Mouse (Mus musculus) heart, embryonic 15.5 days (tissue): ENCODE results near the gene Il11. TPM values are rescaled to one million over a fixed set of nuclear protein-coding genes. Genes with fewer than 3 reads are reported as not detected.

Experiments
- ATAC-seq: fragments of 200-750 bp; cut with Nextera tagmentation; replicated peaks from 2 replicates; pipeline ENCODE4 v1.8.0; 2017; ENCODE audit warnings: low read depth, moderate TSS enrichment; ENCODE audit not compliant: insufficient number of reproducible peaks, insufficient read depth, low FRiP score
- H3K27ac ChIP-seq: fragments of 300-500 bp; sonication (generic); 2 replicates; pipeline ENCODE4 v1.5.1; 2015; ENCODE audit warnings: mild to moderate bottlenecking, inconsistent platforms
- H3K27me3 ChIP-seq: fragments of 300-500 bp; sonication (generic); 2 replicates; pipeline ENCODE4 v1.6.1; 2015; ENCODE audit warnings: inconsistent platforms
- H3K36me3 ChIP-seq: fragments of 300-500 bp; sonication (generic); 2 replicates; pipeline ENCODE4 v1.6.1; 2015; ENCODE audit warnings: mild to moderate bottlenecking, inconsistent platforms
- H3K4me1 ChIP-seq: fragments of 300-500 bp; sonication (generic); replicated peaks from 2 replicates; pipeline ENCODE4 v1.6.1; 2015; ENCODE audit warnings: inconsistent platforms
- H3K4me2 ChIP-seq: fragments of 300-500 bp; sonication (generic); 2 replicates; pipeline ENCODE4 v1.6.1; 2015; ENCODE audit warnings: inconsistent platforms, mild to moderate bottlenecking, moderate library complexity
- H3K4me3 ChIP-seq: fragments of 300-500 bp; sonication (generic); 2 replicates; pipeline ENCODE4 v1.5.1; 2015; ENCODE audit warnings: mild to moderate bottlenecking, inconsistent platforms
- H3K9ac ChIP-seq: fragments of 300-500 bp; sonication (generic); 2 replicates; pipeline ENCODE4 v1.6.1; 2015; ENCODE audit warnings: mild to moderate bottlenecking, inconsistent platforms
- H3K9me3 ChIP-seq: fragments of 300-500 bp; sonication (generic); replicated peaks from 2 replicates; pipeline ENCODE4 v1.6.1; 2016; ENCODE audit warnings: inconsistent platforms
- WGBS: fragments of 180-500 bp; shearing (Covaris S2); methylation state at CpG from one replicate; pipeline ENCODE4 v1.1.7; 2015; ENCODE audit warnings: mixed read lengths; 5-methylcytosine and 5-hydroxymethylcytosine counted together
- polyA plus RNA-seq: library from polyadenylated mRNA; unstranded; fragments of >200 nt; fragmentation: Nextera tagmentation; extraction: Ambion mirVana; gene quantifications from 2 replicates; pipeline ENCODE4 v1.2.1, GENCODE M21; 2015

Gene Il11
- polyA plus RNA-seq, 1 experiment from 2014 or later, result not detected

DNA sequence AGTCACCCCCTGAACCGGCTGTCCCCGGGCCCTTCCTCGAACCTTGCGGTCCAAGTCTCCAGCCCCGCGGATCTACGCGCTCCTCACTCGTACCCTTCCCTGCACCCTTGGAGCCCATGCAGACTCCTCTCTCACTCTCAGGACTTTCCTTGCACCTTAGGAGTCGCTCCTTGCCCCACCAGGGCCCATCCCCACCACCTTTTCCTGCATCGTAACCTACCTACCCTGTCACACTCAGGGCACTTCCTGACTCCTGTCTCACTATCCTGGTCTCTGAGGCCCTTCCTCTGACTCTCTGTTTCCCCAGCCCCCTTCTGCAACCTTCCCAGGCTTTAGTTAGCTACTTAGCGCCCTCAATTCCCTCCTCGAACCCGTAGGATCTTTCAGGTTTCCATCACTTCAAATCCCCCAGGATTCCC is 42.3 kb downstream of the Il11 start:
- H3K4me2 ChIP-seq, result peak overlapping the region; percentile 80
- peak overlapping the region; percentile 89 for H3K27ac ChIP-seq
- peak; percentile 4 for ATAC-seq
- H3K27me3 ChIP-seq, result no peaks in the 10 kb centered on the region
- peaks cover 28% of the 10 kb centered on the region for H3K4me1 ChIP-seq
- H3K9ac ChIP-seq, result peak overlapping the region; percentile 76
- peaks cover 9% of the 10 kb centered on the region; the same call in 1 of the 2 replicates for H3K36me3 ChIP-seq
- H3K4me3 ChIP-seq, result peak overlapping the region; percentile 68
- under 1% methylated on average over 14 of the region's 14 CpGs for WGBS
- no peaks in the 10 kb centered on the region for H3K9me3 ChIP-seq

DNA sequence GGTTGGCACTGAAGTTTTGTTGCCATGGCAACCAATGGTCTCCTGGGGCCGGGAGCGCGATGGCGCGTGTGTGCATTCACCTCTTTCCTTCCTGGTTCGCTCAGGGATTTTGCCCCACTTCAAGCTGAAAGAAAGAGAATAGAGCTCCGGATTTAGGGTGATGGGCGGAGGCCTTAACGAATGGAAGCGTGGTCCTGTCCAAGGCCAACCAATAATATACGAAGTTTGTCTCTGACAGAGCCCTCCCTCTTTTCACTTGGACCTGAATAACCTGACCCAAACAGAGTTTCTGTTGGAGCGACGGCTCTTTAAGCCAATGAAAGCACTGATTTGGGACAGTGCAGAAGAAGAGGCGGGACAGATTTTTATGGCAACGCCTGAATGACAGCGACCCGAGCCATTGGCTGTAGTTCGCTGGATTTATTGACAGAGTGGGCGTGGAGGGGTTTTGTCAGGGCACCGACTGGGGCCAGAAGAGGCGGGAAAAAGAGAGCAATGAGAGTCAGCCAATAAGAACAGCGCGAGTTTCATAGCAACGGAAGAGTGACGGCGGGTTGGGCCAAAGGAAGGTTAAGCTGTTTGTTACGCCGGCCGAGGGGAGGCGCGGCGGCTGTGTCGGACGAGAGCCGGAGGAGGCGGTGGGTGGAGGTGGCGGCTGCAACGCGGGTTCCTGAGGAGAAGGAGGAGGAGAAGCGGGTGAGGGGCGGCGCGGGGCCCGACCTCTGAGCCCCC is 42.9 kb downstream of the Il11 start, which contains the start of gene Kmt5c:
Gene Kmt5c, plus strand, starts transcription at position 572 of the 732 bp plus-strand sequence.
- Histone ChIP-seq H3K36me3 (peaks cover 6% of the 10 kb centered on the region; the same call in 1 of the 2 replicates), H3K9me3 (no peaks in the 10 kb centered on the region), H3K4me2 (peak within 1 kb of the TSS; percentile 80), H3K27me3 (no peaks in the 10 kb centered on the region), H3K9ac (peak within 1 kb of the TSS; percentile 76), H3K4me1 (peaks cover 28% of the 10 kb centered on the region), H3K27ac (peak within 1 kb of the TSS; percentile 89), H3K4me3 (peak within 1 kb of the TSS; percentile 68)
- under 1% methylated on average over 40 of the region's 44 CpGs for WGBS
- peak; percentile 95 for ATAC-seq

DNA sequence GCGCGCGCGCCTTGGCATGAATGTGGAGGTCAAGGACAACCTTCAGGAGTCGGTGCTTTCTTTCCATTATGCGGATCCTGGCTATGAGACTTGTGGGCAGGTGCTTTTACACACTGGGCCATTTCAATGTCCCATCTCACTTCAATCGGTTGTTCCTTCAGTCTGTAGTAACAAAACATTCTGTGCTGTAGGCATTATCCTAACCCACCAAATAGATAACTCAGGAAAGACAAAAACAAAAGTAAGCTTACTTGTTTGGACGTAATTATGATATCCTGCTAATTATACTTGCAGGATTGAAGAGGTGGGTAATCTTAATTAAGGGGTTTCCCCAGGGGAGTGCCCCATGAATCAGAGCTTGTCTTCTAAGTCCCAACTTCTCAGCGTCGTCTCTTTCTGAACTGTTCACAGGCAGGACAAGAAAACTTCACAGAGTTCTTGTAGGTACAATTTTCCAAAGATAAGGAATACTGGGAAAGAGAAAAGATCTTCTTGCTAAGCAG is 43.6 kb downstream of the Il11 start:
- H3K9me3 ChIP-seq, result no peaks in the 10 kb centered on the region
- H3K4me1 ChIP-seq, result peaks cover 28% of the 10 kb centered on the region
- peak overlapping the region; percentile 69 for H3K4me2 ChIP-seq
- 51% methylated on average over 10 of the region's 10 CpGs for WGBS
- H3K27ac ChIP-seq, result peak overlapping the region; percentile 73
- peak overlapping the region; percentile 46 for H3K4me3 ChIP-seq
- H3K9ac ChIP-seq, result 0 out of 2 replicates have a peak overlapping the region, but pooled peaks have one; percentile 13
- ATAC-seq, result no peak
- no peaks in the 10 kb centered on the region for H3K27me3 ChIP-seq
- no peaks in the 10 kb centered on the region; the same call in 1 of the 2 replicates for H3K36me3 ChIP-seq

DNA sequence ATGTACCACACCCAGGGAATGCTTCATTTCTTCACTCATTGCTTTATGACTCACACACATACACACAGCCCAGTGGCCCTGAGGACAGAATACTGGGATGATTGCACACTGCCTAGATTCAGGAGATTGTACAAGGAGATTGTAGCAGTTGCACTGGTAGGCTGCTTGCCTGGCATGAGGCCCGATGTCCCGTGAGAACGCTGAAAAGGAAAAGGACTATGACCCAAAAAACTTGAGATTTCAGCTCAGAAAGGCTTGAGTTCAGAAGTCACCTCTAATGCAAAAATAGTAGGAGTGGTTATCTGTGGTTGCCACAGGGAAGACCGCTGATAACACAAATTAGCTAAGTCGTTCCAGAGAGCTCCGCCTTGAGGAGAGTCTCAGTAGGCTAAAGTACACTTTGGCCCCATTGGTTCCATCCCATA is 49.7 kb downstream of the Il11 start:
- Histone ChIP-seq H3K4me3 (no peak overlapping the region), H3K36me3 (no peaks in the 10 kb centered on the region), H3K4me1 (no peaks in the 10 kb centered on the region), H3K27me3 (no peaks in the 10 kb centered on the region), H3K27ac (no peak overlapping the region), H3K4me2 (no peak overlapping the region), H3K9ac (no peak overlapping the region), H3K9me3 (no peaks in the 10 kb centered on the region)
- ATAC-seq, result no peak
- 47% methylated on average over 6 of the region's 6 CpGs for WGBS

DNA sequence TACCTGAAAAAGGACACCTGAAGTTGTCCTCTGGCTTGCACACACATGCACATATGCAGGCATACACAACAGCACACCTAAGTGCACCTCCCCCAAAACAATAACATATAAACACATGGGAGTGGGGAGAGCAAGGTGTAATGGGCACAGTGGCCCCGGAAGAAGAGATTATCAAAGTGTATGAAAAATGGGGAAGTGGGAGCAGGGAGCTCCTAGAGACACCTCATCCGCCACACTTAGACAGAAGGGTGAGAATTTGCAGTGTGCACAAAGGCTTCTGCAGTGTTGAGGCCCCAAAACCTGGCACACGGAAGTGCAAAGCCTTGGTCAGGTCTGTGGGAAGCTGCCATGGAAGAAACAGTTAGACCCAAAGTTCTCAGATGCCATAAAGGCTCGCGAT is 51.6 kb downstream of the Il11 start:
- no peaks in the 10 kb centered on the region for H3K4me1 ChIP-seq
- no peak overlapping the region for H3K27ac ChIP-seq
- ATAC-seq, result no peak
- no peaks in the 10 kb centered on the region for H3K36me3 ChIP-seq
- H3K4me3 ChIP-seq, result no peak overlapping the region
- 73% methylated on average over 5 of the region's 5 CpGs for WGBS
- H3K9me3 ChIP-seq, result no peaks in the 10 kb centered on the region
- H3K9ac ChIP-seq, result no peak overlapping the region
- no peak overlapping the region for H3K4me2 ChIP-seq
- H3K27me3 ChIP-seq, result no peaks in the 10 kb centered on the region

DNA sequence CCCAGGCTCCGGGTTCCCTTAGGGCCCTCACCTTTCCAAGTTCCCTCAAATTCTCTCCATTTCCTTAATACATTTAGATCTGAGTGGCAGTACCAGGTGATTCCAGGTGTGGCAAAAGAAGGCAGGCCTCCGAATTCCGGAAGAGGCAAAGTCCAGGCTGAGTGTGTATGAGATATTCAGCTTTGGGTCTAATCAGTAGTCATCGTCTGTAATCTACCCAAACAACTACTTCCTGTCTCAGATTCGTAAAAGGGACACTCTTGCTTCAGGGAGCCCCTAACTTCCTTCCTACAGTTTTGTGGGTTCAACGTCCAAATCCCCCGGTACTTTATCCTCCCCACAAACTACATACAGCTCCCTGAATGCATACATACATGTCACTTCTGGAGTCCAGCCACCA is 57.5 kb downstream of the Il11 start, which contains the start of gene Tmem150b:
Gene Tmem150b, minus strand, starts transcription at position 81 of the 400 bp plus-strand sequence.
- Histone ChIP-seq H3K27me3 (no peaks in the 10 kb centered on the region), H3K27ac (no peak within 1 kb of the TSS), H3K9me3 (no peaks in the 10 kb centered on the region), H3K4me3 (no peak within 1 kb of the TSS), H3K36me3 (no peaks in the 10 kb centered on the region), H3K4me1 (no peaks in the 10 kb centered on the region), H3K4me2 (peak within 1 kb of the TSS; percentile 56; the same call in 1 of the 2 replicates), H3K9ac (no peak within 1 kb of the TSS)
- no peak for ATAC-seq
- 54% methylated on average over 7 of the region's 7 CpGs for WGBS

DNA sequence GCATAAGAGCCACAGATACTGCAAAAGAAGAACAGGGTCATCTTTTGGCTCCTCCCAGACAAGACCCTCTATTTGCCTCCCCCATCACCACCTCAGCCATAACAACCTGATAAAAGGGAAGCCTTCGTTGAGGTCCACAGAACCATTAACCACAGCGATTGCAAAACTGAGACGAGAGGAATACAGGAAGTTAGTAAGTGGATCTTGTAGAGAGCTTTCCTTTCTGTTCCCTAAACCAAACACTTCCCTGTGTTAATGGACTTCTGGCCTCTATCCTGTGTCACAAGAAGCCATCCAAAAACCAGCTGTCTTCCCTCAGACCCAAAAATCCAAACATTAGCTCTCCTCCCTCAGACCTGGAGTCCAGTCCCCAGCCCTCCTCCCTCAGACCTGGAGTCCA is 58.3 kb downstream of the Il11 start:
- Histone ChIP-seq H3K4me1 (no peaks in the 10 kb centered on the region), H3K27ac (no peak overlapping the region), H3K9ac (no peak overlapping the region), H3K27me3 (no peaks in the 10 kb centered on the region), H3K9me3 (no peaks in the 10 kb centered on the region), H3K4me3 (no peak overlapping the region), H3K36me3 (no peaks in the 10 kb centered on the region), H3K4me2 (no peak overlapping the region)
- WGBS, result 51% methylated on average over 3 of the region's 3 CpGs
- no peak for ATAC-seq

DNA sequence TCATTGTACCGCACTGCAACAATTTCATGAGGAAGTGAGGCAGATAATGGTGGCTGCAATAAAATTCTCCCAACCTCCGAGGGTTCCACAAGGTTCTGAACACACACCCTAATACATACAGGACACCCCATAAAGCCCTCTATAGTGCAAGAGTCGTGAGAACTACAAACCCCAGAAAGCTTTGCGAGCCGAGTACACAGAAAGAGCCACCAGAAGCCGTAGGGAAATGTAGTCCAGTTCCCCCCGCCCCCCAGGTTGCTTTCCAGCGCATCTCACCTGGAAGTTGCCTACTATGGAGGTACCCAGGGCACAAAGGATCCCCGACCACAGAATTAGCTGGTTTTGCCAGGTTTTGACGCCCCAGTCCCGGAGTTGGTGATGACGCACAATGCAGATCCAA is 59.2 kb downstream of the Il11 start:
- Histone ChIP-seq H3K36me3 (no peaks in the 10 kb centered on the region), H3K9me3 (no peaks in the 10 kb centered on the region), H3K4me1 (no peaks in the 10 kb centered on the region), H3K9ac (no peak overlapping the region), H3K27ac (no peak overlapping the region), H3K4me3 (peak overlapping the region; percentile 28), H3K27me3 (no peaks in the 10 kb centered on the region), H3K4me2 (peak overlapping the region; percentile 56)
- WGBS, result 35% methylated on average over 12 of the region's 12 CpGs
- no peak for ATAC-seq

Other genes with a start within 250 kb of the Il11 start
- 1.3 and 2.0 TPM in 2 replicates for gene Syt5, start 235.3 kb downstream of the Il11 start, polyA plus RNA-seq
- not detected in 2 replicates for gene Ptprh, start 178.8 kb downstream of the Il11 start, polyA plus RNA-seq
- gene Tmem86b, start 151.4 kb downstream of the Il11 start, polyA plus RNA-seq, result 1.5 and 1.6 TPM in 2 replicates
- gene Ppp6r1, start 123.8 kb downstream of the Il11 start, polyA plus RNA-seq, result 6.2 and 8.2 TPM in 2 replicates
- 71.7 and 81.2 TPM in 2 replicates for gene Hspbp1, start 97.8 kb downstream of the Il11 start, polyA plus RNA-seq
- 0.79 TPM in 2 replicates for gene Brsk1, start 92.3 kb downstream of the Il11 start, polyA plus RNA-seq
- gene Tmem150b, start 57.6 kb downstream of the Il11 start, polyA plus RNA-seq, result 0.11 TPM in 1 of 2 replicates, not detected in the other
- gene Kmt5c, start 42.7 kb downstream of the Il11 start, polyA plus RNA-seq, result 47.8 and 59.4 TPM in 2 replicates
- 34.9 and 35.6 TPM in 2 replicates for gene Cox6b2, start 29.8 kb downstream of the Il11 start, polyA plus RNA-seq
- gene Fam71e2, start 11.6 kb downstream of the Il11 start, polyA plus RNA-seq, result not detected in 2 replicates
- 0.25 TPM in 1 of 2 replicates, not detected in the other for gene Tmem190, start 78 bp upstream of the Il11 start, polyA plus RNA-seq
- gene Tmem238, start 6.8 kb upstream of the Il11 start, polyA plus RNA-seq, result 4.2 and 5.0 TPM in 2 replicates
- 197 and 209 TPM in 2 replicates for gene Rpl28, start 10.0 kb upstream of the Il11 start, polyA plus RNA-seq
- 283 and 347 TPM in 2 replicates for gene Ube2s, start 29.7 kb upstream of the Il11 start, polyA plus RNA-seq
- 0.05 and 0.14 TPM in 2 replicates for gene Shisa7, start 61.8 kb upstream of the Il11 start, polyA plus RNA-seq
- gene Isoc2b, start 87.4 kb upstream of the Il11 start, polyA plus RNA-seq, result 3.0 and 4.8 TPM in 2 replicates
- gene Isoc2a, start 94.3 kb upstream of the Il11 start, polyA plus RNA-seq, result 1.3 and 1.6 TPM in 2 replicates
- not detected in 2 replicates for gene Gm36210, start 123.7 kb upstream of the Il11 start, polyA plus RNA-seq
- 2.1 and 3.0 TPM in 2 replicates for gene Zfp628, start 132.4 kb upstream of the Il11 start, polyA plus RNA-seq
- gene Nat14, start 139.2 kb upstream of the Il11 start, polyA plus RNA-seq, result 4.2 and 5.3 TPM in 2 replicates
- 2.6 and 3.3 TPM in 2 replicates for gene Ssc5d, start 142.9 kb upstream of the Il11 start, polyA plus RNA-seq
- gene Sbk2, start 181.5 kb upstream of the Il11 start, polyA plus RNA-seq, result 4.8 and 5.3 TPM in 2 replicates
- 0.33 and 0.55 TPM in 2 replicates for gene Sbk3, start 188.3 kb upstream of the Il11 start, polyA plus RNA-seq
- gene Zfp579, start 213.3 kb upstream of the Il11 start, polyA plus RNA-seq, result 22.5 and 26.7 TPM in 2 replicates
- gene Zfp524, start 231.6 kb upstream of the Il11 start, polyA plus RNA-seq, result 11.3 and 12.1 TPM in 2 replicates
- gene Fiz1, start 231.8 kb upstream of the Il11 start, polyA plus RNA-seq, result 26.2 and 31.4 TPM in 2 replicates
- 0.78 TPM in 1 of 2 replicates, not detected in the other for gene Gm44973, start 232.6 kb upstream of the Il11 start, polyA plus RNA-seq
- 3.3 and 5.5 TPM in 2 replicates for gene Zfp865, start 237.5 kb upstream of the Il11 start, polyA plus RNA-seq
- 1.7 and 3.7 TPM in 2 replicates for gene Ccdc106, start 237.7 kb upstream of the Il11 start, polyA plus RNA-seq